Mouse (Mus musculus) embryonic fibroblast, embryonic 13.5 days (primary cell): ENCODE measurements around the gene Tomm20.

Source experiments
- CTCF ChIP-seq: IDR thresholded peaks from 2 replicates; pipeline ENCODE4 v1.5.1; 2011; ENCODE audit warnings: mild to moderate bottlenecking, control low read depth, low read length, moderate library complexity, borderline replicate concordance; ENCODE audit not compliant: insufficient read depth
- POLR2A ChIP-seq: IDR thresholded peaks from 2 replicates; pipeline ENCODE4 v1.6.1; 2011; ENCODE audit warnings: low read depth, mild to moderate bottlenecking, control low read depth, low read length, moderate library complexity

DNA sequence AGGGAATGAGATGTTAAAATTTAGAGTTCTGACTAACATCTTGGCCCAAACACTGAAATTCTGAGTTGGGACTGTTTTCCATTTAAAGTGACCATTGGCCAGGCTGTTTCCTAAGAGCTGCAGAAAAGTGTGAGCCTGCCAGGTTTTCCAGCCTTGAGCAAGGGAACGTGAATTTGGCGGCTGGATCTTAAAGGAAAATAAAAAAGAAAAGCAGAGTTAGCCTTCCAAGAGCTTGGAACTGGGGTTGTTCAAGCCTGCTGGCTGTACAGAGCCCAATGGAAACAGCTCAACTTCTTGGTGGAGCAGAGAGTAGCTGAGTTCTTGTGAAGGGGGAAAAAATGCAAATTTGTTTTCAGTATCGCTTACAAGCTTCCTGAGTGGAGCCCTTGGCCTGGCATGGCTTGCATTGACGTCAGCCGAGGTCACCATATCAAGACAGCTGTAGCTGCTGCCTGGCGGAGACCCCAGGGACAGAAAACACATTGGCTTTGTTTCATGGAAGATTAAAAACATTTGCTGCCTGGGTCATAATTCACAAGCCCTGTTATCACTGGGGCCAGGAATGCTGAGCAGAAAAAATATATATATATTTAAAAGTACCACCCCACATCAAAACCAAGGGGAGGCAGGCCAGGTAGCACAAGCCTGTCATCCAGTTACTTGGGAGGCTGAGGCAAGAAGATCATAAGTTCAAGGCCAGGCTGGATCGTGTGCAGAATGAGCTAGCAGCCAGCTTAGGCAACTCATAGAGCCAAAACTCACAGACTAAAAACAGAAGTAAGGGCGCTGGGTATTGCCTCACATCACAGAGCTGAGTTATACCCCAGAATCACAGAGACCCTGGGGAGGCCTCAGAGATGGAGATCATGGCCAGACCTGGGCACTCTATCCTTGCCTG is 58.7 kb downstream of the Tomm20 start:
- TF ChIP-seq CTCF (no peak), POLR2A (no peak)
